Comparison of ENCODE assay signal across 32 mouse cellular contexts in the genomic region with DNA sequence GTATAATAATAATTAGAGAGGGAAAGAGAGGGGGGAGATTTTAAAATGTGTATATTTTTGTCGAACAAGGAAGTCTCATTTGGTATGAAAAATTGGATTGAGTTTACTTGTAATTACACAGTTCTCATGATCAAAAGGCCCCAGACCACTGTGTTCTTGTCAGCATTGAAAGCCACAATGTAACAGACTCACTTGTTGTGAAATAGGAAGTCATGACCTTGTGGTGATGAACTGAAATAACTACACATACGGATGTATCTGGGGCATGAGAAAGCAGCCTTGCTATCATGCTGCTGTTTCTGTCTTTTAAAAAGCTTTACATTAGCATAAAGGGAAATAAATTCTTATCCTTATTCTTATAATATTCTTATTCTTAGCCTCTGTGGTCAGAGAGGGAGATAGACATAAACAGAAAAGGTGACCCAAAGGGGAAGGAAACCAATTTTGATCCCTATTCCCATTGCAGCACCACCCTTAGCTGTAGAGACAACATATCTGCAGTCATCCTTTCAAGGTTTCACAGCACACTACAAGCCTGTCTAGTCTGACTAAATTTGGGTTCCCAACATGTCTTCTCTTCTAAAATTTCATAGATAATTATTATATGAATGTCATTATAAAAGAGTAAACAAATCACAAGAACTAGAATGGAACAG. TPM values are rescaled to one million over a fixed set of nuclear protein-coding genes. Genes with fewer than 3 reads are reported as not detected.
DNase-seq lines count a peak whose midpoint lies in the region; ATAC-seq lines count a peak whose summit lies in the region.
"Had no signal": no experiment of that assay in that cellular context is flagged by ENCODE, and none has a peak within 500 bp of the region (broad histone marks: within the 10 kb centered on the region; RNA-seq: fewer than 3 reads in every experiment).

No protein-coding gene starts in this region.

- WGBS in lung, embryonic 16.5 days, result 64% methylated on average over 2 of the region's 2 CpGs
- 88% methylated on average over 2 of the region's 2 CpGs for WGBS in forebrain, embryonic 15.5 days

- H3K9ac ChIP-seq in lung, embryonic 16.5 days (ENCODE audit: low read length), result no peak overlapping the region
- no peak overlapping the region for H3K9ac ChIP-seq in forebrain, embryonic 15.5 days (replicated peaks)
- H3K9ac ChIP-seq: embryonic facial prominence, embryonic 15.5 days; forebrain, embryonic 13.5 days; heart, embryonic 12.5 days; hindbrain, embryonic 14.5 days; limb, embryonic 12.5 days; liver, embryonic 12.5 days; liver, postnatal 0 days; midbrain, embryonic 12.5 days; stomach, embryonic 15.5 days had no signal

- H3K36me3 ChIP-seq in lung, embryonic 16.5 days (ENCODE audit: control insufficient read depth, insufficient read depth, low read length), result no peaks in the 10 kb centered on the region
- no peaks in the 10 kb centered on the region for H3K36me3 ChIP-seq in forebrain, embryonic 15.5 days
- H3K36me3 ChIP-seq: embryonic facial prominence, embryonic 10.5 days; embryonic facial prominence, embryonic 15.5 days; heart, embryonic 12.5 days; limb, embryonic 12.5 days; liver, embryonic 12.5 days; midbrain, embryonic 12.5 days; stomach, embryonic 15.5 days had no signal

- DNase-seq in lung, postnatal 14 days, result no peak
- DNase-seq in 416B (ENCODE audit: low read depth), result peak; percentile 87
- DNase-seq: adrenal gland, adult 2 months; adrenal gland, postnatal 36 days; cerebellum, adult 2 months; cerebellum, postnatal 14 days; gastrocnemius, postnatal 25 days; heart, adult 18-20 months; heart, postnatal 4 days; kidney, adult 11 months; kidney, postnatal 14 days; liver, postnatal 0 days; retina, postnatal 1 day; right cerebral cortex, postnatal 25 days; thymus, postnatal 25 days had no signal

- no peaks in the 10 kb centered on the region for H3K9me3 ChIP-seq in lung, embryonic 16.5 days (ENCODE audit: control insufficient read depth, low read length)
- H3K9me3 ChIP-seq in forebrain, embryonic 15.5 days, result no peaks in the 10 kb centered on the region
- H3K9me3 ChIP-seq: embryonic facial prominence, embryonic 10.5 days; embryonic facial prominence, embryonic 15.5 days; forebrain, embryonic 13.5 days; heart, embryonic 12.5 days; limb, embryonic 12.5 days; liver, embryonic 12.5 days; megakaryocyte, embryonic 14.5 days; midbrain, embryonic 12.5 days; stomach, embryonic 15.5 days had no signal

- H3K27ac ChIP-seq in lung, embryonic 16.5 days (ENCODE audit: low read length), result no peak overlapping the region
- H3K27ac ChIP-seq in forebrain, embryonic 15.5 days (replicated peaks), result no peak overlapping the region
- H3K27ac ChIP-seq: embryonic facial prominence, embryonic 10.5 days; embryonic facial prominence, embryonic 15.5 days; forebrain, embryonic 13.5 days; hindbrain, embryonic 14.5 days; left cerebral cortex, adult 2 months; limb, embryonic 12.5 days; liver, embryonic 12.5 days; midbrain, embryonic 12.5 days; stomach, embryonic 15.5 days had no signal

- H3K4me3 ChIP-seq in lung, embryonic 16.5 days (ENCODE audit: low read length), result no peak overlapping the region
- no peak overlapping the region for H3K4me3 ChIP-seq in forebrain, embryonic 15.5 days
- H3K4me3 ChIP-seq: embryonic facial prominence, embryonic 10.5 days; embryonic facial prominence, embryonic 15.5 days; forebrain, embryonic 13.5 days; heart, embryonic 12.5 days; left cerebral cortex, adult 2 months; limb, embryonic 12.5 days; liver, embryonic 12.5 days; megakaryocyte, embryonic 14.5 days; midbrain, embryonic 12.5 days; stomach, embryonic 15.5 days had no signal

- H3K27me3 ChIP-seq in lung, embryonic 16.5 days (ENCODE audit: control insufficient read depth, insufficient read depth, low read depth, low read length), result no peaks in the 10 kb centered on the region
- no peaks in the 10 kb centered on the region for H3K27me3 ChIP-seq in forebrain, embryonic 15.5 days
- H3K27me3 ChIP-seq: embryonic facial prominence, embryonic 15.5 days; forebrain, embryonic 13.5 days; heart, embryonic 12.5 days; limb, embryonic 12.5 days; liver, embryonic 12.5 days; midbrain, embryonic 12.5 days; stomach, embryonic 15.5 days had no signal

- no peaks in the 10 kb centered on the region for H3K4me1 ChIP-seq in lung, embryonic 16.5 days (replicated peaks; ENCODE audit: control insufficient read depth, insufficient read depth, low read length)
- no peaks in the 10 kb centered on the region for H3K4me1 ChIP-seq in forebrain, embryonic 15.5 days
- H3K4me1 ChIP-seq: embryonic facial prominence, embryonic 10.5 days; embryonic facial prominence, embryonic 15.5 days; forebrain, embryonic 13.5 days; heart, embryonic 12.5 days; limb, embryonic 12.5 days; liver, embryonic 12.5 days; midbrain, embryonic 12.5 days; stomach, embryonic 15.5 days had no signal

- peak; percentile 66; the same call in 1 of the 2 replicates for ATAC-seq in lung, embryonic 16.5 days (ENCODE audit: low read depth)
- peak; percentile 95 for ATAC-seq in common myeloid progenitor, adult 5-6 weeks (replicated peaks; ENCODE audit: low read depth, poor library complexity, severe bottlenecking)
- ATAC-seq in megakaryocyte progenitor cell, adult 5-6 weeks (replicated peaks; ENCODE audit: poor library complexity), result peak; percentile 98
- ATAC-seq in forebrain, embryonic 15.5 days (replicated peaks), result no peak
- ATAC-seq in inflammation-experienced regulatory T-cells, adult 6 months, result no peak
- ATAC-seq: CD4-positive, CD25-positive, alpha-beta regulatory T cell, adult 4 months; forebrain, embryonic 13.5 days; liver, embryonic 12.5 days; liver, postnatal 0 days had no signal

- H3K4me2 ChIP-seq in lung, embryonic 16.5 days (ENCODE audit: low read depth, low read length), result no peak overlapping the region
- H3K4me2 ChIP-seq in forebrain, embryonic 15.5 days (replicated peaks), result no peak overlapping the region
- H3K4me2 ChIP-seq: embryonic facial prominence, embryonic 15.5 days; forebrain, embryonic 13.5 days; heart, embryonic 12.5 days; hindbrain, embryonic 14.5 days; limb, embryonic 12.5 days; liver, embryonic 12.5 days; midbrain, embryonic 12.5 days; stomach, embryonic 15.5 days had no signal

RNA-seq across cellular contexts. Expression of a gene that starts 29.0 kb away (rescaled TPM):
- 8.1 and 9.8 TPM in 2 replicates for polyA plus RNA-seq in lung, embryonic 16.5 days (2015; fragmentation: Nextera tagmentation; extraction: Ambion mirVana)
- total RNA-seq in common myeloid progenitor, adult 5-6 weeks (2017), result 1.8 and 2.4 TPM in 2 replicates
- total RNA-seq in megakaryocyte progenitor cell, adult 5-6 weeks (2015), result 3.4 and 4.1 TPM in 2 replicates
- 2.0 and 2.5 TPM in 2 replicates for total RNA-seq in megakaryocyte progenitor cell, adult 5-6 weeks (2017)
- 0.96 and 1.0 TPM in 2 replicates for polyA plus RNA-seq in forebrain, embryonic 15.5 days (2015; fragmentation: Nextera tagmentation; extraction: Ambion mirVana)
- polyA plus RNA-seq in inflammation-experienced regulatory T-cells, adult 6 months (2017; shearing (Covaris generic)), result 10 to 100 TPM; 16.3 to 17.8 (median 16.4) TPM

RNA-seq across cellular contexts. Expression of a gene that starts 39.4 kb away (rescaled TPM):
- polyA plus RNA-seq in lung, embryonic 16.5 days (2015; fragmentation: Nextera tagmentation; extraction: Ambion mirVana), result 99.6 and 108 TPM in 2 replicates
- total RNA-seq in common myeloid progenitor, adult 5-6 weeks (2017), result 442 and 489 TPM in 2 replicates
- 209 and 242 TPM in 2 replicates for total RNA-seq in megakaryocyte progenitor cell, adult 5-6 weeks (2015)
- 378 and 464 TPM in 2 replicates for total RNA-seq in megakaryocyte progenitor cell, adult 5-6 weeks (2017)
- polyA plus RNA-seq in forebrain, embryonic 15.5 days (2015; fragmentation: Nextera tagmentation; extraction: Ambion mirVana), result 71.7 and 72.7 TPM in 2 replicates
- polyA plus RNA-seq in inflammation-experienced regulatory T-cells, adult 6 months (2017; shearing (Covaris generic)), result 100 to 1,000 TPM; 109 to 161 (median 124) TPM

Comparison
In these comparisons a context has a peak if more than half of its experiments do, and no peak if none do; other contexts are left out.
1. ATAC-seq: peak in lung, embryonic 16.5 days (single experiment), common myeloid progenitor, adult 5-6 weeks (single experiment) and megakaryocyte progenitor cell, adult 5-6 weeks (single experiment); none in forebrain, embryonic 15.5 days (single experiment) and inflammation-experienced regulatory T-cells, adult 6 months (single experiment).